Mouse (Mus musculus): ENCODE results near the gene Adgrv1. TPM values are rescaled to one million over a fixed set of nuclear protein-coding genes. Genes with fewer than 3 reads are reported as not detected.

Adgrv1 gene
- polyA plus RNA-seq, 1 experiment: under 0.01 TPM

- TF ChIP-seq GATA1 (IDR thresholded peaks at IDR 0.05; ENCODE audit: low read length) (no peak), TAL1 (IDR thresholded peaks at IDR 0.05; ENCODE audit: low read length) (no peak)
- H3K9me3 ChIP-seq (ENCODE audit: control insufficient read depth, low read length): no peaks in the 10 kb centered on the region
- H3K4me1 ChIP-seq (ENCODE audit: control insufficient read depth): no peaks in the 10 kb centered on the region
- no peaks in the 10 kb centered on the region for H3K27me3 ChIP-seq (ENCODE audit: control insufficient read depth)
- no peaks in the 10 kb centered on the region for H3K36me3 ChIP-seq (ENCODE audit: control insufficient read depth)
- H3K4me3 ChIP-seq (replicated peaks): no peak overlapping the region
Observed at GRCm38 (mm10) chr13:81335241-81335640, 297.7 kb downstream of the Adgrv1 start.

DNA sequence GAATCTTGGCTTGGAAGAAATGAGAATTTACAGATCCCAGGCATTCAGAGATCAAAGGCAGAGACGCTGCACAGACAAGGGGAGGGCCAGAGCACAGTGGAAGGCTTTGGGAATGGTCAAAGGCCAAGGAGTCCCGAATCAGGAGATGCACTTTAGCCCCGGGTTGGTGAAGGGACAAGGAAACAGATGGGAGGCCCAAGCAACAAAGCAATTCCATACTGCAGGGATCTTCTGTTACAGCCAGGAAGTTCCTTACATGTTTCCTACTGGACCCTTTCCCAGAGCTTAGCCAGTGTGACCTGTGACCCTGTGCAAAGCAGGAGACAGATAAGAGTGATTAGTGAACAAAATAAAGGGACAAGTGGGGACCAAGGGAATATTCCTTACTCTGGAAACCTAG is 300.9 kb downstream of the Adgrv1 start:
- no peaks in the 10 kb centered on the region for H3K27me3 ChIP-seq (ENCODE audit: control insufficient read depth)
- no peak for TF ChIP-seq TAL1 (IDR thresholded peaks at IDR 0.05; ENCODE audit: low read length)
- no peak for TF ChIP-seq GATA1 (IDR thresholded peaks at IDR 0.05; ENCODE audit: low read length)
- no peak overlapping the region for H3K4me3 ChIP-seq (replicated peaks)
- H3K4me1 ChIP-seq (ENCODE audit: control insufficient read depth): no peaks in the 10 kb centered on the region
- no peaks in the 10 kb centered on the region for H3K9me3 ChIP-seq (ENCODE audit: control insufficient read depth, low read length)
- H3K36me3 ChIP-seq (ENCODE audit: control insufficient read depth): no peaks in the 10 kb centered on the region

DNA sequence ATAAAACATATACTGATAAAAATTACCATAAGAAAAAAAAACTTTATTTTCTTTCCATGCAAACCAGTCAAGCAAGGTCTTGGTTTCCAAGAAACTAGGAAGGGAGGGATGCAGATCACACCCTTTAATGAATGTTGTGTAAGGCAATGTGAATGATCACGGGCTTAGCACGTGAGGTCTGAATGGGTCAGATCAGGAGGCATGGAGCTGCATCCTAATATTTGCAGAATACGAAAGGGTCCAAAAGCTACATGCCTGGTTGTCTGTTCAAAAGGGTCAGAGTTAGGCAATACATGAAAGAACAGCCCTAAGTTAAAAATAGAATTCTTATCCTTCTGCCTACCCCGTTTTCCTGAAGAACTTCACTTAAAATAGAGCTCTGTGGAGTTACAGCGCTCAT is 303.2 kb downstream of the Adgrv1 start:
- Histone ChIP-seq H3K9me3 (ENCODE audit: control insufficient read depth, low read length) (no peaks in the 10 kb centered on the region), H3K27me3 (ENCODE audit: control insufficient read depth) (no peaks in the 10 kb centered on the region), H3K4me1 (ENCODE audit: control insufficient read depth) (no peaks in the 10 kb centered on the region), H3K36me3 (ENCODE audit: control insufficient read depth) (no peaks in the 10 kb centered on the region), H3K4me3 (replicated peaks) (no peak overlapping the region)
- TF ChIP-seq GATA1 (IDR thresholded peaks at IDR 0.05; ENCODE audit: low read length) (no peak), TAL1 (IDR thresholded peaks at IDR 0.05; ENCODE audit: low read length) (no peak)

DNA sequence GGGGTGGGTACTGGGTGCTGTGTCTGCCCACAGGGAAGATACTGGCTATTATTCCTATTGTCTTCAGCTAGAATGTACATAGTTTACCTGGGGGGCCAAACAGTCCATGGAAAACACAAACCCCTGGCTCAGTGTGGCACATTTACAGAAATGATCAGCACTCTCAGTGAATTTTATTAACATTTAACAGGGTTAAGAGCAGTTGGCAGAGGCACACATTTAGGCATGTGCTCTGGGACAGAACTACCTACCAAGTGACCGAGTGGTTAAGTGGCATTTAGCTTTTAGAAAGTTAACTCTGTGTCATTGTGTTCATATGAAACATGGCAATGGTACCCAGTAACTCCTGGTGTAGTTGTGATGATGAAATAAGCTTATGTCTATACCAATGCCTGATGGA is 304.8 kb downstream of the Adgrv1 start:
- no peaks in the 10 kb centered on the region for H3K36me3 ChIP-seq (ENCODE audit: control insufficient read depth)
- H3K27me3 ChIP-seq (ENCODE audit: control insufficient read depth): no peaks in the 10 kb centered on the region
- H3K4me1 ChIP-seq (ENCODE audit: control insufficient read depth): no peaks in the 10 kb centered on the region
- TF ChIP-seq TAL1 (IDR thresholded peaks at IDR 0.05; ENCODE audit: low read length): no peak
- TF ChIP-seq GATA1 (IDR thresholded peaks at IDR 0.05; ENCODE audit: low read length): no peak
- H3K9me3 ChIP-seq (ENCODE audit: control insufficient read depth, low read length): no peaks in the 10 kb centered on the region
- no peak overlapping the region for H3K4me3 ChIP-seq (replicated peaks)

DNA sequence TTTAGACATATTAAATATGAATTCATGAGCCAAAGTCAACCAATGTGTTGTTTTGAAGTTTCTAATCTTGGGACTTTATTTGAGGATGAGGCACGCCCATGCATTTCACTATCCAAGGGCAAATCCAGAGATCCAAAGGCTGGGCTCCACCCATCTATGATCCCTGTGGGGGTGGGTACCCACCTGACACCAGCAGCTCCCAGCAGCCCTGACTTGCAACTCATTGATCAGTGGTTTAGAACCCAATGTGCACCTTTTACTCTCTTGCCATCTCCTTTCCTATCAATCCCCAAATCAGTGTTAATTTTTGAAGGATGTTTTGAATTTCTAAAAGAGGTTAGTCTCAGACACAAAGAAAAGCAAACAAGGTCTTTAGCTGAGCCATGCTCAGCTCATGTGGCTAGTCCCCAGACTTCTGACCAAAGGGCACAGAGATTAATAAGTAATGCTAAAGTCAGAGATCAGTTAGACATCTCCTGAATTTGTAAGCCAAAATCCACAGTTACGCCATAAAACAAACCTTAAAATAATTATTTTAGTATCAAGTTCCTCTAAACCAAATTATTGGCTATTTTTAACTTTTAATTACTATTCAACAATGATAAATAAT is 307.2 kb downstream of the Adgrv1 start:
- Histone ChIP-seq H3K9me3 (ENCODE audit: control insufficient read depth, low read length) (no peaks in the 10 kb centered on the region), H3K36me3 (ENCODE audit: control insufficient read depth) (no peaks in the 10 kb centered on the region), H3K4me3 (replicated peaks) (no peak overlapping the region), H3K27me3 (ENCODE audit: control insufficient read depth) (no peaks in the 10 kb centered on the region), H3K4me1 (ENCODE audit: control insufficient read depth) (no peaks in the 10 kb centered on the region)
- no peak for TF ChIP-seq TAL1 (IDR thresholded peaks at IDR 0.05; ENCODE audit: low read length)
- TF ChIP-seq GATA1 (IDR thresholded peaks at IDR 0.05; ENCODE audit: low read length): no peak

DNA sequence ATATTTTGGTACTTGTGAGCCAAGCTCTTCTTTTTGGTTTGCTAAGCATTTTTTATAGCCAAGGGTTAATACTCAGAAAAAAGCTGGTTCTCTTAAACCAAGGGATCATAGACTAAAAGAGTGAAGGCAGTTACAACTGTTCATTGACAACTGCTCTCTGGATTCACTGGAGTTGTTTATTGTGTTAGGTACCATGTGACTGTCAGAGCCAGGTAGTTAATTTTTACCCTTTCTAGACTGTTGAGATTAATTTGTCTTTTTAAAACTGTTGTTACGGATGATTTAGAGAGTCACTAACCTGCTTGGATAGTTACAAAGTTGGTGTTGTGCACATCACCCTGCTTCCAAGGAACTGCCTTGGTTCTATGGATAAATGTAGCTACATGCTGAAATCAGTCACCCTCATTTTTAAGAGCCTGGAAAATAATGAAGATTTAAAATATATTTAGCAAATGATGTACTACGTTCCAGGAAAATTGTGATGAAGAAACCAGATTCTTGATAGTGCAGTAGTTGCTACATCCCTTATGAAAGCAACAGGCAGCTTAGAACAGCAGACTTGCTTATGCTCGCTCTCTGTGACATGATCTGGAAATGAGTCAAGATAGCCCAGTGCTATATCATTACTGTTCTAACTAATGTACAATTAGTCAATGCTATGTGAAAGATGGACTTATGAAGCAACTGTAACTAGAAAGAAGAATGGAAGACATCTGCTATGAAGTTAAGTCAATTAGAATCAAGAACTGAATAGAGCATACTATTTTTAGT is 309.2 kb downstream of the Adgrv1 start:
- no peak overlapping the region for H3K4me3 ChIP-seq (replicated peaks)
- H3K4me1 ChIP-seq (ENCODE audit: control insufficient read depth): no peaks in the 10 kb centered on the region
- TF ChIP-seq TAL1 (IDR thresholded peaks at IDR 0.05; ENCODE audit: low read length): no peak
- no peak for TF ChIP-seq GATA1 (IDR thresholded peaks at IDR 0.05; ENCODE audit: low read length)
- no peaks in the 10 kb centered on the region for H3K9me3 ChIP-seq (ENCODE audit: control insufficient read depth, low read length)
- no peaks in the 10 kb centered on the region for H3K36me3 ChIP-seq (ENCODE audit: control insufficient read depth)
- H3K27me3 ChIP-seq (ENCODE audit: control insufficient read depth): no peaks in the 10 kb centered on the region

GRCm38 (mm10) chr13:81316581-81316980 is 316.4 kb downstream of the Adgrv1 start:
- no peak for TF ChIP-seq GATA1 (IDR thresholded peaks at IDR 0.05; ENCODE audit: low read length)
- TF ChIP-seq TAL1 (IDR thresholded peaks at IDR 0.05; ENCODE audit: low read length): no peak
- Histone ChIP-seq H3K4me1 (ENCODE audit: control insufficient read depth) (no peaks in the 10 kb centered on the region), H3K36me3 (ENCODE audit: control insufficient read depth) (no peaks in the 10 kb centered on the region), H3K4me3 (replicated peaks) (no peak overlapping the region), H3K9me3 (ENCODE audit: control insufficient read depth, low read length) (no peaks in the 10 kb centered on the region), H3K27me3 (ENCODE audit: control insufficient read depth) (no peaks in the 10 kb centered on the region)

DNA sequence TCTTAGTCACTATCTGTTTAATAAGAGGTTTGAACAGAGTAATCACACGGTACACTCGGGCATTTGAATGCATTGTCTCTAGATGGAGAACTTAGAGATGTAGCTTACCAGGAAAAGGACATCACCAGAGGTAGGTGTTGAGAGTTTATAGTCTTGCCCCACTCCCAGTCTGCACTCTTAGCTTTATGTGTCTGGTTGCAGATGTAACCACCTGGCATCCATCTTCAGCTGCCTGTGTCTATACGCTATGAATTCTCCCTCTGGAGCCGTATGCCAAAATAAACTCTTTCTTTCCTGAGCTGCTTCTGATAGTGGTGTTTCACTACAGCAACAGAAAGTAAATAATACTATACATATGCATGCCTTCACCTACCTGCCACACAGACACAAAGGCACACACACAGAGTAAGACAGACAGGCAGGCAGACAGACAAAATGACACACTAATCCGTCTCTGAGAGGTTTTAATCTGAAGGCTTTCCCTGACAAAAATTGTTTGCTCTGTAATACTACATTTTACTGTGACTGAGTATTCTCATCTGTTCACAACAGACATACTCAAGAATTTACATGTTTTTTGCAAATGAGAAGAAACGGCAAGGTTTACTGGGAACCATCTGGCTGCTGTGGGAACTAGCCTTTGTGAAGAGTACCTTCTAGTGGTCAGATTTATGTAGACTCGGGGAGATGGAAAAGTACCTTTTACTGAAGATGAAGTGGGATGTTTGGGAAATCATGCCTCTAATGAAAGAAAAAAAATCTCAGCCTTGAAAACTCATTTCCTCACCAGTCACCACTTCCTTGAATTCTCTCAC is 318.4 kb downstream of the Adgrv1 start:
- Histone ChIP-seq H3K4me3 (replicated peaks) (no peak overlapping the region), H3K4me1 (ENCODE audit: control insufficient read depth) (no peaks in the 10 kb centered on the region), H3K9me3 (ENCODE audit: control insufficient read depth, low read length) (no peaks in the 10 kb centered on the region), H3K36me3 (ENCODE audit: control insufficient read depth) (no peaks in the 10 kb centered on the region), H3K27me3 (ENCODE audit: control insufficient read depth) (no peaks in the 10 kb centered on the region)
- TF ChIP-seq TAL1 (IDR thresholded peaks at IDR 0.05; ENCODE audit: low read length) (no peak), GATA1 (IDR thresholded peaks at IDR 0.05; ENCODE audit: low read length) (no peak)

GRCm38 (mm10) chr13:81312148-81312547 is 320.8 kb downstream of the Adgrv1 start:
- Histone ChIP-seq H3K4me1 (ENCODE audit: control insufficient read depth) (no peaks in the 10 kb centered on the region), H3K36me3 (ENCODE audit: control insufficient read depth) (no peaks in the 10 kb centered on the region), H3K4me3 (replicated peaks) (no peak overlapping the region), H3K27me3 (ENCODE audit: control insufficient read depth) (no peaks in the 10 kb centered on the region), H3K9me3 (ENCODE audit: control insufficient read depth, low read length) (no peaks in the 10 kb centered on the region)
- no peak for TF ChIP-seq TAL1 (IDR thresholded peaks at IDR 0.05; ENCODE audit: low read length)
- no peak for TF ChIP-seq GATA1 (IDR thresholded peaks at IDR 0.05; ENCODE audit: low read length)
